Comparison of ENCODE assay signal across 8 mouse cellular contexts in the genomic region with DNA sequence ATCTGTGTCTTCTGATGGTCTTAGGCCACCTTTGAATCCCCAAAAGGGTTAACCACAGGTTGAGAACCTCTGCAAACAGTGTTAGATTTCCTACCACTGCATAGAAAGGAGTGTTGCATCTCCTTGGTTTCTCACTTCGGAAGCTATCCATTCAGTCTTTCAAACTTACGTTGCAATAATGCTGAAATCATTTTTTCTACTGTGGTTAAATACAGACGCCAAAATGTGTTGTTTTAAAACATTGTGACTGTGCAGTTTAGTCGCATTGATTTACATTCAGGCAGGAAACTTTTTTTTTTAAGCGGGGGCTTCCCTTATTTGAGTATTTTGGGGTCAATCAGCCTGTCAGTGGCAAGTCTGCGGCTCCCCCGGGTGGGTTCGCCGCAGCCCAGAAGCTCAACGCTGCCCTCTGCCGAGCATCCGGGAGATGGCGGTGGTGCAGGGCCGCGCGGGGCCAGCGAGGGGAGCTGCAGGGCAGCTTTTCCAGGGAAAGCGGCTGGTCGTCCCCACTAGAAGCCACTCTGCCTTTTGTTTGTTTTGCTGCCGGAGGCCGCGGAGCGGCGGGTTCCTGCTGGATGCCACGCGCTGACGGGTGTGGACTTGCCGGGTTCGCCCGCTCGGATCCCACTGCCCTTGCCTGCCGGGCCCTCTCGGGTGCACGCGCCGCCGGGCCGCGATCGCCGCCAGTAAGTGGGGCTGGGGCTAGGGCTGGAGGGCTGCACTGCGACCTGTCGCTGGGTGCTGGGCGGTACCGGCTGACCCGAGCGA. TPM values are rescaled to one million over a fixed set of nuclear protein-coding genes. Genes with fewer than 3 reads are reported as not detected.
DNase-seq lines count a peak whose midpoint lies in the region; ATAC-seq lines count a peak whose summit lies in the region.

No protein-coding gene starts in this region.

- H3K36me3 ChIP-seq in intestine, embryonic 16.5 days (ENCODE audit: control insufficient read depth, insufficient read depth, low read length) = no peaks in the 10 kb centered on the region
- peaks cover 23% of the 10 kb centered on the region for H3K36me3 ChIP-seq in midbrain, embryonic 10.5 days

- peak overlapping the region; percentile 65 for H3K4me2 ChIP-seq in intestine, embryonic 16.5 days (ENCODE audit: low read depth, low read length)

- H3K9ac ChIP-seq in intestine, embryonic 16.5 days (ENCODE audit: low read depth, low read length) = peak overlapping the region; percentile 97

- H3K4me1 ChIP-seq in intestine, embryonic 16.5 days (ENCODE audit: control insufficient read depth, insufficient read depth, low read length) = peaks cover 9% of the 10 kb centered on the region
- peaks cover 30% of the 10 kb centered on the region for H3K4me1 ChIP-seq in midbrain, embryonic 10.5 days

- DNase-seq in adrenal gland, adult 8-10 months = peak; percentile 87
- DNase-seq in embryo, embryonic 11.5 days (ENCODE audit: low read depth, low spot score) = peak; percentile 79
- DNase-seq in gastrocnemius, postnatal 36 days = peak; percentile 87 to 89
- peak; percentile 90 to 92 for DNase-seq in left cerebral cortex, postnatal 36 days (ENCODE audit: low spot score in 2 of 2)
- DNase-seq in midbrain, embryonic 10.5 days (ENCODE audit: low spot score) = peak; percentile 94
- DNase-seq in right cerebral cortex, postnatal 36 days (ENCODE audit: low spot score in 2 of 2) = peak; percentile 81 to 85
- DNase-seq in urinary bladder, postnatal 4 days (ENCODE audit: low spot score in 2 of 2) = peak; percentile 89 to 94

- peak overlapping the region; percentile 89 for H3K4me3 ChIP-seq in intestine, embryonic 16.5 days (ENCODE audit: low read length)
- H3K4me3 ChIP-seq in midbrain, embryonic 10.5 days = peak overlapping the region; percentile 83

- H3K27me3 ChIP-seq in intestine, embryonic 16.5 days (replicated peaks; ENCODE audit: control insufficient read depth, insufficient read depth, low read length) = no peaks in the 10 kb centered on the region
- H3K27me3 ChIP-seq in midbrain, embryonic 10.5 days (ENCODE audit: low read depth, poor library complexity, severe bottlenecking) = no peaks in the 10 kb centered on the region

- WGBS in intestine, embryonic 16.5 days = 1% methylated on average over 47 of the region's 47 CpGs
- 3% methylated on average over 47 of the region's 47 CpGs for WGBS in midbrain, embryonic 10.5 days

- peak; percentile 61 for ATAC-seq in intestine, embryonic 16.5 days

- H3K9me3 ChIP-seq in intestine, embryonic 16.5 days (ENCODE audit: control insufficient read depth, low read length) = no peaks in the 10 kb centered on the region
- H3K9me3 ChIP-seq in midbrain, embryonic 10.5 days (replicated peaks) = no peaks in the 10 kb centered on the region; the same call in 1 of the 2 replicates

- intact Hi-C loops in gastrocnemius, postnatal 36 days (cut with DNase I) = loop anchor here (2.0 kb wide), 2 partner anchors 42 to 62 kb away; no protein-coding TSS in a partner anchor
- intact Hi-C loops in left cerebral cortex, postnatal 36 days (cut with DNase I) = loop anchor here (1.0 to 5.0 kb wide), 3 partner anchors 18 to 62 kb away; no protein-coding TSS in a partner anchor

- peak overlapping the region; percentile 86 for H3K27ac ChIP-seq in intestine, embryonic 16.5 days (ENCODE audit: low read length)
- H3K27ac ChIP-seq in midbrain, embryonic 10.5 days (replicated peaks) = peak overlapping the region; percentile 98

RNA-seq across cellular contexts. Expression of gene Ick, which starts 4.0 kb away (rescaled TPM):
- total RNA-seq in adrenal gland, adult 8-10 months (2022) = 10 to 100 TPM; 18.7 to 25.0 (median 22.4) TPM
- total RNA-seq in gastrocnemius, postnatal 36 days (2021) = 1 to 10 TPM; 5.4 to 7.5 TPM
- 28.1 and 29.9 TPM in 2 replicates for polyA plus RNA-seq in intestine, embryonic 16.5 days (2015; fragmentation: Nextera tagmentation; extraction: Ambion mirVana)
- 10 to 100 TPM; 19.3 to 20.6 TPM for total RNA-seq in left cerebral cortex, postnatal 36 days (2021)
- 33.5 and 35.8 TPM in 2 replicates for polyA plus RNA-seq in midbrain, embryonic 10.5 days (2016; fragmentation: Nextera tagmentation; extraction: Ambion mirVana)

RNA-seq across cellular contexts. Expression of gene Fbxo9, which starts 4.1 kb away (rescaled TPM):
- total RNA-seq in adrenal gland, adult 8-10 months (2022) = 100 to 1,000 TPM in 2 of 4 experiments, 10 to 100 TPM in 2; 94.2 to 112 (median 99.9) TPM
- 10 to 100 TPM; 52.0 to 62.9 TPM for total RNA-seq in gastrocnemius, postnatal 36 days (2021)
- polyA plus RNA-seq in intestine, embryonic 16.5 days (2015; fragmentation: Nextera tagmentation; extraction: Ambion mirVana) = 39.8 and 43.3 TPM in 2 replicates
- 100 to 1,000 TPM; 124 to 126 TPM for total RNA-seq in left cerebral cortex, postnatal 36 days (2021)
- polyA plus RNA-seq in midbrain, embryonic 10.5 days (2016; fragmentation: Nextera tagmentation; extraction: Ambion mirVana) = 21.9 and 22.9 TPM in 2 replicates

Comparison
In these comparisons a context has a peak if more than half of its experiments do, and no peak if none do; other contexts are left out.
1. Peak in every context shown above with its lines: DNase-seq, ATAC-seq, H3K4me3 ChIP-seq and H3K27ac ChIP-seq.